Mouse (Mus musculus): ENCODE data around the gene Ephb4.

DNA sequence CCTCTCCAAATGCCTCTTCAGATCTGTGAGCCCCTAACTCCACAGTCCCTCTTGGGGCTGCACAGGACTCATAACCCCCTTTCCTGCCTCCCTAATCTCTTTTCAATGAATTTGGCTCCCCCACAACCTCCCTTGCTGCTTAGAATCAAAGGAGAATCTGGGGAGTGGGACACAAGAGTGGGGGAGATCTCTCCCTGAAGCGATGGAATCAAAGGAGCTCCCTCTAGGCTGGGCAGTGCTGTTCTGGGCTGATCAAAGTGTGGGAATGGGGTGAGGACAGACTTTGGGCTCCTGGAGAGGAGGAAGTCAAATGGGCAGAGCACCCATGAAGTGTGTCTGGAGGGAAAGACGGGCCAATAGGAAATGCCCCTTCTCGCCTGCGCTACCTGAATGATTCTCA is 1.5 kb downstream of the Ephb4 start:
- TF ChIP-seq CTCF (IDR thresholded peaks at IDR 0.05; ENCODE audit: extremely low read depth, insufficient read depth, low read length) = no peak
- TF ChIP-seq POLR2A (IDR thresholded peaks at IDR 0.05; ENCODE audit: extremely low read depth, insufficient read depth, low read length) = no peak

Data from cortical plate, adult 2 months (tissue).